Mouse (Mus musculus) kidney, adult 2 months (tissue): ENCODE data around the gene Ccdc114. TPM values are rescaled to one million over a fixed set of nuclear protein-coding genes. Genes with fewer than 3 reads are reported as not detected.
"Not testable (repeated sequence)": the region's sequence is repeated elsewhere in the genome, so short reads cannot be mapped to it uniquely, and the experiment has no call there.

Experiments
- DNase-seq: peaks from one replicate; pipeline ENCODE4 v3.0.0; 2021
- H3K27ac ChIP-seq: fragments of 200-500 bp; 2 replicates; pipeline ENCODE4 v1.5.1; 2012; ENCODE audit warnings: low read depth, low read length, control low read depth, inconsistent platforms; ENCODE audit not compliant: insufficient read depth
- H3K27me3 ChIP-seq: fragments of 200-500 bp; replicated peaks from 2 replicates; pipeline ENCODE4 v1.6.1; 2012; ENCODE audit warnings: mild to moderate bottlenecking, moderate library complexity, low read length, inconsistent platforms; ENCODE audit not compliant: control insufficient read depth, insufficient read depth
- H3K36me3 ChIP-seq: fragments of 200-500 bp; 2 replicates; pipeline ENCODE4 v1.6.1; 2012; ENCODE audit warnings: mild to moderate bottlenecking, moderate library complexity, low read length, inconsistent platforms; ENCODE audit not compliant: control insufficient read depth, insufficient read depth
- H3K4me1 ChIP-seq: fragments of 200-500 bp; 2 replicates; pipeline ENCODE4 v1.6.1; 2011; ENCODE audit warnings: low read length; ENCODE audit not compliant: control insufficient read depth, insufficient read depth
- H3K4me3 ChIP-seq: fragments of 200-500 bp; 2 replicates; pipeline ENCODE4 v1.5.1; 2011; ENCODE audit warnings: mild to moderate bottlenecking, low read depth, low read length, control low read depth; ENCODE audit not compliant: insufficient read depth
- CTCF ChIP-seq: fragments of 200-500 bp; conservative IDR thresholded peaks from 2 replicates; pipeline ENCODE4 v1.5.1; 2011; ENCODE audit warnings: low read depth, mild to moderate bottlenecking, control low read depth, low read length, moderate library complexity, mixed read lengths; ENCODE audit not compliant: insufficient read depth, insufficient read length
- POLR2A ChIP-seq: fragments of 200-500 bp; IDR thresholded peaks from one replicate; pipeline ENCODE4 v1.6.1; 2011; ENCODE audit warnings: low read depth, low read length, control low read depth
- WGBS: fragments of 180-500 bp; shearing (Covaris S2); methylation state at CpG from one replicate; pipeline ENCODE4 v1.1.7; 2018; 5-methylcytosine and 5-hydroxymethylcytosine counted together
- polyA plus RNA-seq: library from polyadenylated mRNA; depleted of rRNA; stranded (reverse); fragments of >200 nt; gene quantifications from 2 replicates; pipeline ENCODE4 v1.2.3, GENCODE M21; 2012

Ccdc114 gene
- polyA plus RNA-seq, 1 experiment: 8.6 TPM

- Histone ChIP-seq H3K4me3 (peak overlapping the region; percentile 75), H3K36me3 (no peaks in the 10 kb centered on the region), H3K27ac (peak overlapping the region; percentile 96), H3K4me1 (no peaks in the 10 kb centered on the region), H3K27me3 (no peaks in the 10 kb centered on the region)
- no peak; the same call in 1 of the 2 replicates for TF ChIP-seq CTCF
- no peak for TF ChIP-seq POLR2A
- 12% methylated on average over 14 of the region's 14 CpGs for WGBS
- peak; percentile 44 for DNase-seq
Observed at GRCm38 (mm10) chr7:45924429-45924816, 551 bp downstream of the Ccdc114 start.

- H3K4me3 ChIP-seq: no peak overlapping the region
- DNase-seq: no peak
- TF ChIP-seq CTCF: no peak
- TF ChIP-seq POLR2A: no peak
- H3K36me3 ChIP-seq: no peaks in the 10 kb centered on the region
- no peaks in the 10 kb centered on the region for H3K4me1 ChIP-seq
- WGBS: 54% methylated on average over 19 of the region's 23 CpGs
- no peaks in the 10 kb centered on the region for H3K27me3 ChIP-seq
- H3K27ac ChIP-seq: no peak overlapping the region
Observed at GRCm38 (mm10) chr7:45928626-45929295, 4.9 kb downstream of the Ccdc114 start.

DNA sequence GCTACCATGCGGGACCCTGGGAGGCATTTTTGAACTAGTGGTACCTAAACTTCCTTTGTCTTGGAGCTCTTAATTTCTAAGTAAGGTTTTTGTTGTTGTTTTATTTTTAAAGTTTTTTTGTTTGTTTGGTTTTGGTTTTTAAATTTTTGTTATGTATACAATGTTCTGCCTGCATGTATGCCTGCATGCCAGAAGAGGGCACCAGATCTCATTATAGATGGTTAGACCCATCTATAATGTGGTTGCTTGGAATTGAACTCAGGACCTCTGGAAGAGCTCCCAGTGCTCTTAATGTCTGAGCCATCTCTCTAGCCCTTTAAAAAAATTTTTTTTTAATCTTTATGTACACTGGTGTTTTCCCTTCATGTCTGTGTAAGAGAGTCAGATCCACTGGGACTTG, 5.8 kb downstream of the Ccdc114 start:
- H3K4me1 ChIP-seq: no peaks in the 10 kb centered on the region
- no peaks in the 10 kb centered on the region for H3K27me3 ChIP-seq
- no peak overlapping the region for H3K4me3 ChIP-seq
- no peak for DNase-seq
- no peak overlapping the region for H3K27ac ChIP-seq
- no peaks in the 10 kb centered on the region for H3K36me3 ChIP-seq
- WGBS: 97% methylated on average over 1 of the region's 1 CpGs
- TF ChIP-seq POLR2A (no peak), CTCF (no peak)

GRCm38 (mm10) chr7:45933766-45934165, 9.9 kb downstream of the Ccdc114 start:
- DNase-seq, H3K27ac ChIP-seq, H3K4me3 ChIP-seq, H3K36me3 ChIP-seq, H3K4me1 ChIP-seq, H3K27me3 ChIP-seq: not testable (repeated sequence)
- 85% methylated on average over 12 of the region's 12 CpGs for WGBS

DNA sequence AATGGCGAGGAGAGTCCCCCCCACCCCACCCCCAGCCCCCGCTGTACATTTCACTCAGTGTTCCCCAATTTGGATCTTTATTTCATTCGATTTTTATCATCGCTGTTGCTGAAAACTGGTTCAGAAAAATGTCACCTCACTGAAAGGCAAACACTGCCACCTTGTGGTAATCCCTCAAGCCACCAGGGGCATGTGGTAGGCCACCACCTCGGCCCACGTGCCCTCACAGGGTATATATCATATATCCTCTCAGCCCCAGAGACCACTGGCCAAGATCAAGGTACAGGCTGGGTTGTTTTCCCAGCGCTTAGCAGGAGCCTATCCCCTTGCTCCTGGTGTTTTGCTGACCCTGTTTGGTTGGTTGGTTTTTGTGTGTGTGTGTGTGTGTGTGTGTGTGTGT, 11.2 kb downstream of the Ccdc114 start:
- Histone ChIP-seq H3K36me3 (no peaks in the 10 kb centered on the region), H3K27ac (no peak overlapping the region), H3K4me3 (no peak overlapping the region), H3K27me3 (no peaks in the 10 kb centered on the region), H3K4me1 (no peaks in the 10 kb centered on the region)
- TF ChIP-seq CTCF: peak; percentile 85
- no peak for TF ChIP-seq POLR2A
- peak; percentile 70 for DNase-seq
- 17% methylated on average over 7 of the region's 7 CpGs for WGBS

- no peak overlapping the region for H3K27ac ChIP-seq
- peak; percentile 63 for DNase-seq
- WGBS: 26% methylated on average over 2 of the region's 2 CpGs
Observed at GRCm38 (mm10) chr7:45939836-45940235, 16.0 kb downstream of the Ccdc114 start.

DNA sequence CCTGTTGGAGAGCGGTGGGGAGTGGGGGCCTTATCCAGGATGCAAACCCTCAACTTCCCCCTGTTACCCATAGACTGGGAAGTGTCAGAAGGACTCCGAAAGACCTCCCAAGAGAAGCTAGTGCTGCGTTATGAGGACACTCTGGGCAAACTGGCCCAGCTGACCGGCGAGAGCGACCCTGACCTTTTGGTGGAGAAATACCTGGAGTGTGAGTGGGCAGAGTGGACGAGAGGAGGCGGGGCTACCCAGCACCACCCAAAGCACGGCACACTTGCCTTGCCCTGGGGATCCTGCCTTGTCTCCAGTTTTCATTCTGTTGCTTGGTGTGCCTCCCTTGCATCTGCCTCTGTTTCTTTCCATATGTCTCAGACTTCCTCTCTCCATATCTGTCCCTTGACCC, 18.1 kb downstream of the Ccdc114 start:
- Histone ChIP-seq H3K36me3 (no peaks in the 10 kb centered on the region), H3K4me3 (no peak overlapping the region), H3K27me3 (no peaks in the 10 kb centered on the region), H3K27ac (no peak overlapping the region), H3K4me1 (no peaks in the 10 kb centered on the region)
- WGBS: 86% methylated on average over 9 of the region's 9 CpGs
- DNase-seq: no peak
- no peak for TF ChIP-seq POLR2A
- no peak for TF ChIP-seq CTCF

More at GRCm38 (mm10) chr7:45939836-45940235, 16.0 kb downstream of the Ccdc114 start:
- no peak for TF ChIP-seq POLR2A
- TF ChIP-seq CTCF: no peak
- Histone ChIP-seq H3K4me3 (no peak overlapping the region), H3K36me3 (no peaks in the 10 kb centered on the region), H3K4me1 (no peaks in the 10 kb centered on the region), H3K27me3 (no peaks in the 10 kb centered on the region)
